Mouse (Mus musculus): ENCODE results near the gene Ddb2.

- TF ChIP-seq CTCF (IDR thresholded peaks at IDR 0.05; ENCODE audit: control insufficient read depth, insufficient read depth, low read length) (no peak), POLR2A (IDR thresholded peaks at IDR 0.05; ENCODE audit: borderline replicate concordance, control insufficient read depth, low read depth, low read length) (no peak)
These were observed 50.6 kb downstream of the Ddb2 start for GRCm38 (mm10) chr2:91186208-91186607.

Measured in bone marrow, adult 2 months (tissue).